Mouse (Mus musculus): Measurements from ENCODE around the gene Nrxn3. TPM values are rescaled to one million over a fixed set of nuclear protein-coding genes. Genes with fewer than 3 reads are reported as not detected.

Gene Nrxn3
- polyA plus RNA-seq, 1 experiment from 2014 or later: 94.3 TPM

DNA sequence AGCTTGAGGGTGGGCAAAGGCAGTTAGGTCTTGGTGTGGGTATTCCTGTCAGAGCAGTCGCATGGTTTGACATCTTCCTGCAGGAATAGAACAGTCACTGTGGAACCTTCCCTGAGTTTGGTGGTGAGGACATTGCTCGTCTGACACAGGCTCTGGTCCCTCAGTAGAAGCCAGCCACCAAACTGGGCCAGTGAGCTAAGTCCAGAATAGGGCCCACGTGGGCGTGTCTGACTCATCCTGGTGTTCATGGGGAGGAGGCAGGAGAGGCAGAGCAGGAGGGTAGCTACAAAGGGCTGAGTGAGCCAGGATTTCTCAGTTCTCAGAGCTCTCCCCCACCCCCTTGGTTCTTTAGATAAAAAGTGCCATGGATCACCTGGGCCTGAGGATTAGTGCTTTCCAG is 15.9 kb downstream of the Nrxn3 start:
- no peaks in the 10 kb centered on the region for H3K27me3 ChIP-seq (replicated peaks)
- no peaks in the 10 kb centered on the region for H3K36me3 ChIP-seq (replicated peaks)
- ATAC-seq (replicated peaks): no peak
- no peak overlapping the region for H3K4me3 ChIP-seq
- 75% methylated on average over 4 of the region's 4 CpGs for WGBS
- H3K27ac ChIP-seq: no peak overlapping the region
- H3K4me1 ChIP-seq: no peaks in the 10 kb centered on the region
- H3K9me3 ChIP-seq: no peaks in the 10 kb centered on the region
- H3K4me2 ChIP-seq: no peak overlapping the region
- no peak overlapping the region for H3K9ac ChIP-seq

DNA sequence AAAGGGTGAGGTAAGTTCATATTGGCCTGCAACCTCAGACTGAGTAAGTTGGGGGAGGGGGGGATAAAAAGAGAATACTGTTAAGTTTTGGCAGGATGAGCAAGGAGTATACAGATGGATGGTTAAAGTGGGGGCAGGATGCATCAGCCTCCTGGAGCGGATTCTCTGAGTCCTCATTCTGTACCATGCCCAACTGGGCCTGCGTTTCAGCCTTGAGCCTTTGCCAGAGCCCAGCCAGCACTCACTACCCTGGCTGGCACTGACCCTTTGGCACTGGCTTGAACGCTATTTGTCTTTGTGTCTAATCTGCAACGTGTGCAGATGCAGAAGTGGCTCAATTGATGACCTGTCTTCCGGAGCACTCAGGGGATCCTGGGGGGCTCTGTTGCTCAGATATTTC is 24.1 kb downstream of the Nrxn3 start:
- 80% methylated on average over 5 of the region's 5 CpGs for WGBS
- Histone ChIP-seq H3K27me3 (replicated peaks) (no peaks in the 10 kb centered on the region), H3K36me3 (replicated peaks) (no peaks in the 10 kb centered on the region), H3K4me3 (no peak overlapping the region), H3K4me1 (no peaks in the 10 kb centered on the region), H3K9ac (no peak overlapping the region), H3K27ac (no peak overlapping the region), H3K4me2 (no peak overlapping the region), H3K9me3 (no peaks in the 10 kb centered on the region)
- no peak for ATAC-seq (replicated peaks)

DNA sequence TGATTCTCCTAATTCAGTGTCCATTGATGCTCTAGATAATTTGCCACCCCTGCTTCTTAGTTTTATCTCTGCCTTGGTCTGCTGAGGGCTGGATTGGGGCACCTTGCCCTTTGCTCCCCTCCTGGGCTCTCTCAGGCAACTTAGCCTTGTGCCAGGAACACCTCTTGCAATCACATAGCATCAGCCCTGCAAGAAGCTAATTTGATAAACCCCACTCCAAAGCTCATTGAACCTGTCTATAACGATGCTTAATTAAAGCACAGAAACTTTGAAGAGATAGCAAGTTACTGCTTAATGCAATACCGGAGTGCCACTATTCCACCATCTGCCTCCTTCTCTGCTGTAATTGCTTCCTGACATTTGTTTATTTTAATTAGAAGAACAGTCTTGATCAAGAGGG is 42.1 kb downstream of the Nrxn3 start:
- no peaks in the 10 kb centered on the region for H3K9me3 ChIP-seq
- WGBS: 70% methylated on average over 2 of the region's 2 CpGs
- no peaks in the 10 kb centered on the region for H3K27me3 ChIP-seq (replicated peaks)
- H3K4me1 ChIP-seq: no peaks in the 10 kb centered on the region
- H3K9ac ChIP-seq: no peak overlapping the region
- no peak for ATAC-seq (replicated peaks)
- H3K4me3 ChIP-seq: no peak overlapping the region
- no peak overlapping the region for H3K27ac ChIP-seq
- no peak overlapping the region for H3K4me2 ChIP-seq
- no peaks in the 10 kb centered on the region for H3K36me3 ChIP-seq (replicated peaks)

DNA sequence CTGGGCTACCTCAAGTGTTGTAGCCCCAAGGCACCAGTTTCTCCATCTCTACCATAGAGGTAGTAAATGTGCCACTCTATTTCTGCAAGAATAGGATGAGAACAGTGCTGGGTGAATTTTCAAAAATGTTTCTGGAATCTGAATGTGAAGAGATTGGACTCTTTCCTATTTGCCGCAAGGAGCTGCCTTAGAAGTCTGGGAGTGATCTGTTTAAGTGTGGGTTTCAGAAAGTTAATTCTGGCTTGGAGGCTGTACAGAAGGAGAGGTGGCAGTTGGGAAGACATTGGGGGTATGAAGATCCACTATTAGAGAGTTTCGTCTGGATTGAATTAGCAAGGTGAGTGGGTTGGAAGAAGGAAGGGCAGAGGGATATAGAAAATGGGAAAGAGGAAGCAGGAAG is 52.0 kb downstream of the Nrxn3 start:
- WGBS: 93% methylated on average over 2 of the region's 2 CpGs
- no peaks in the 10 kb centered on the region for H3K36me3 ChIP-seq (replicated peaks)
- H3K9me3 ChIP-seq: no peaks in the 10 kb centered on the region
- no peak overlapping the region for H3K27ac ChIP-seq
- no peak for ATAC-seq (replicated peaks)
- H3K4me2 ChIP-seq: no peak overlapping the region
- H3K4me3 ChIP-seq: no peak overlapping the region
- no peaks in the 10 kb centered on the region for H3K4me1 ChIP-seq
- no peaks in the 10 kb centered on the region for H3K27me3 ChIP-seq (replicated peaks)
- no peak overlapping the region for H3K9ac ChIP-seq

DNA sequence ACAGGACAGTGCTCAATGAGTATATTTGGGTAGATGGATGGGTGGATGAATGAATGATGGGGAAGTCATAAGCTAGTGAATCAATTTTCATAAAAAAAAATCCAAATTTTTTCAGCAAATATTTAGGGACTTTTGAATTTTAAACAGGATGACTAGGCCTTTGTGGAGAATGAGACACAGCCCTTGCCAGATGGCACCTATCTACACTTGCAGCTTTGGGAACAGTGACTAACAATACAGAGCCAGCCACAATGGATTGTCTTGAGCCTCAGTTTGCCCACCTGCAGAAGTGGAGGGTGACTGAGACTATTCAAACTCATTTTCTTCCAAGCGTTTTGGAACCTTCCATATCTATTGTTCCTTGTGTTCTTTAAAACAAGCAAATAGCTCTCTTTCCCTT is 55.4 kb downstream of the Nrxn3 start:
- no peak overlapping the region for H3K4me2 ChIP-seq
- no peak overlapping the region for H3K9ac ChIP-seq
- WGBS: 89% methylated on average over 1 of the region's 1 CpGs
- no peaks in the 10 kb centered on the region for H3K36me3 ChIP-seq (replicated peaks)
- no peak overlapping the region for H3K4me3 ChIP-seq
- no peak overlapping the region for H3K27ac ChIP-seq
- no peaks in the 10 kb centered on the region for H3K4me1 ChIP-seq
- no peaks in the 10 kb centered on the region for H3K9me3 ChIP-seq
- no peaks in the 10 kb centered on the region for H3K27me3 ChIP-seq (replicated peaks)
- no peak for ATAC-seq (replicated peaks)

DNA sequence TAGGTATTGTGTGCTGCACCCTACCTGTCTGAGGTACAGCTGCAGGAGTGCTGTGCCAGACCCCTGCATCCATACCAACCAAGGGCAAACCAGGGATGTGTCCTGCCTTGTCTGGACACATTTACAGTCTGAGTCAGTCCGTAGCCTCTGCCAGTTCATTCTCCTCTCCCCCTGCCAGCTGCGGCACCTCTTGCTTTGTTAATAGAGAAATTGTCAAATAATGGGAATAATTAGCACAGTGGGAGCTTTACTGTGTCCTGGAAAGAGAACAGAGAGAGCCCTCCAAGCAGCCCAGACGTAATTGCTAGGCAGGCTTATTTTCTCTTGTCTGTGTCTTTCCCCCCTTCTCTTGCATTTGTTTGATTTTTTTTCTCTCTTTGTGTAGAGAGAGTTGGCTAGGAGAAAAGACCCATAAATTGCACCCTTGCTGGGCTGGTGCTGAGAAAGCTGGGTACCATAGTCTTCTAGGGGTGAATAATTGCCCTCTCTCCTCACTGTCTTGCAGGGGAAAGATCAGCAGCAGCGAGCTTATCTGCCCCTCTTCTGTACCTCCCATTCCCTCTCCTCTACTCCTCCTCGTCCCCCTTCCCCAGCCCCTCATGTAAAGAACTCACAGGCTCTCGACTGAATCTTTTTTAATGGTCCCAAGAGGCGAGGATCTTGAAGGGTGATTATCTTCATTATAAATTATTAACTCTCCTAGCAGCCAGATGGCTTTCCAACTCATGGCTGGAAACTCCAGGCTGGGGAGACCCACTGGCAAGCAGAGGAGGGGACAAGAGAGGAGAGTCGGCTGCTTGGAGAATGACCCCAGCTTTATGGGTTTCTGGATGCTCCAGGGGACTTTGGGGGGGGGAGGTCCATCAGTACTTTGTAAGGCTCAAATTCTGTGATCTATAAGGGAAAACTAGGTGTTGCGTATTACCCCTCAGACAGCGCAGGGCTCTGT is 61.8 kb downstream of the Nrxn3 start:
- Histone ChIP-seq H3K4me1 (peaks cover 12% of the 10 kb centered on the region), H3K4me2 (no peak overlapping the region), H3K36me3 (replicated peaks) (no peaks in the 10 kb centered on the region), H3K27me3 (replicated peaks) (no peaks in the 10 kb centered on the region), H3K4me3 (no peak overlapping the region), H3K9ac (no peak overlapping the region), H3K9me3 (no peaks in the 10 kb centered on the region), H3K27ac (peak overlapping the region; percentile 66)
- peak; percentile 79 for ATAC-seq (replicated peaks)
- 29% methylated on average over 10 of the region's 10 CpGs for WGBS

DNA sequence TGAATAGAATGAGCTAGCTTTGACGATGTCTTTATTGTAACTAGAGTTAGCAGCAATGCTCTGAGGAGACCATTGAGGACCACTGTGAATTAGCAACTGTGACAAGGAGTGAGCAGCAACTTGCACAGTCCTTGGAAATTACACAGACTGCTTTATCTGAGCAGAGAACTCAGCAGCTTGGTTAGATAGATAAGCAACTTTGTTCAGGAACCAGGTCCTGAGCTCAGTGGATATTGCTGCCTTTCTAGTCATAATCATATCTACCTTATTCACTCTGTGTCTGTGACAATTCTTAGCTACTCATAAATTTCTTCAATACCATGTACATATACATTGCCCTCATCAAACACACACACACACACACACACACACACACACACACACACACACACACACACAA is 70.6 kb downstream of the Nrxn3 start:
- no peaks in the 10 kb centered on the region for H3K27me3 ChIP-seq (replicated peaks)
- no peak overlapping the region for H3K4me3 ChIP-seq
- H3K4me1 ChIP-seq: no peaks in the 10 kb centered on the region
- no peaks in the 10 kb centered on the region for H3K36me3 ChIP-seq (replicated peaks)
- 88% methylated on average over 1 of the region's 1 CpGs for WGBS
- H3K27ac ChIP-seq: no peak overlapping the region
- no peak overlapping the region for H3K9ac ChIP-seq
- no peak for ATAC-seq (replicated peaks)
- H3K4me2 ChIP-seq: no peak overlapping the region
- H3K9me3 ChIP-seq: no peaks in the 10 kb centered on the region

DNA sequence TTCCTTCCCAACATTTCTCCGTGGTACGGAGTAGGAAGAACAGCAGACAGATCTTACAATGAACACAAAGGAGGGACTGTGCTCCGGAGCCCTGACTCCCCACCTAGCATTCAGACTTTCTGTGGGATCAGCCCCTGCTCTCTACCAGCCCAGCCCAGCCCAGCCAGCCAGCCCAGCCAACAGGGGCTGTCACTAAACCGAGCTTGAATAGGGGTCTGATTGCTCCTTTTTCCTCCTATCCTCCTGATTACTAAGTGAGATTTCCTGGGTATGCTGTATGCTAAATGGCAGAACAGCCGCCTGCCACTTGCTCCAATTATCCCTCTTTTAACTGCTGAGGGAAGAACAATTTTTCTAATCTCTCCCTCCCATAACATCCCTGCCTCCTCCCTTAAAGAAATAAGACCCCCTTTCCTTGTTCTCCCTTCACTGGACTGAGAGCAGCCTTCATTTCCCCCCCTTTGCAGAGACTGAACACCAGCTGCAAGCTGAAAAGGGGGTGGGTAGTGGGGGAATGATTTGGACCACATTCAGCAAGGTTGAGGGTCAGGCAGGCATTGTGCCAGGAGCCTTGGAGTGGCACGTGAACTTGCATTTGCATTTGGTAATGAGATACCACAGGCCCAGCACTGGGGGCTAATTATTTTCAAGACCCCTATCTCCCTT is 78.4 kb downstream of the Nrxn3 start:
- no peaks in the 10 kb centered on the region for H3K27me3 ChIP-seq (replicated peaks)
- H3K4me1 ChIP-seq: peaks cover 21% of the 10 kb centered on the region
- ATAC-seq (replicated peaks): peak; percentile 92
- no peak overlapping the region for H3K9ac ChIP-seq
- peak overlapping the region; percentile 6; the same call in 1 of the 2 replicates for H3K4me2 ChIP-seq
- H3K27ac ChIP-seq: peak overlapping the region; percentile 70
- no peaks in the 10 kb centered on the region for H3K36me3 ChIP-seq (replicated peaks)
- H3K4me3 ChIP-seq: no peak overlapping the region
- under 1% methylated on average over 6 of the region's 6 CpGs for WGBS
- H3K9me3 ChIP-seq: no peaks in the 10 kb centered on the region

DNA sequence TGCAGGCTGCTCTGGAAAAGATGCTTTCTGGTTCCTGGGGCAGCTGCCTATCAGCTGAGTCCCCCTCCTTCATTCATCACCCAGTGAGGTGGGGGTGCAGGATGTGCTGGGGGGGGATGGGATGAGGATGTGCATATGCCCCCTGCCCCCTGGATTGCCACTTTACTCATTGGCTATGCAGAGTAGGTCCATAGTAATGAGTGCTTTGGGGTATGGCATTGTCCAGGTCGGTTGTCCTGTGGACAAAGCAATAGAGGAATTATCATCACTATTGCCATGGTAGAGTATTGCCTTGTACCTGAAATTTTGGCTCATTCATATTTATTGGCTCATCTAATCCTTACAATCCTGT is 79.0 kb downstream of the Nrxn3 start:
- no peak overlapping the region for H3K4me2 ChIP-seq
- H3K4me3 ChIP-seq: no peak overlapping the region
- no peaks in the 10 kb centered on the region for H3K36me3 ChIP-seq (replicated peaks)
- peaks cover 21% of the 10 kb centered on the region for H3K4me1 ChIP-seq
- no peaks in the 10 kb centered on the region for H3K9me3 ChIP-seq
- peak overlapping the region; percentile 70 for H3K27ac ChIP-seq
- H3K9ac ChIP-seq: no peak overlapping the region
- no peaks in the 10 kb centered on the region for H3K27me3 ChIP-seq (replicated peaks)
- ATAC-seq (replicated peaks): no peak; the same call in 1 of the 2 replicates
- 10% methylated on average over 1 of the region's 1 CpGs for WGBS

DNA sequence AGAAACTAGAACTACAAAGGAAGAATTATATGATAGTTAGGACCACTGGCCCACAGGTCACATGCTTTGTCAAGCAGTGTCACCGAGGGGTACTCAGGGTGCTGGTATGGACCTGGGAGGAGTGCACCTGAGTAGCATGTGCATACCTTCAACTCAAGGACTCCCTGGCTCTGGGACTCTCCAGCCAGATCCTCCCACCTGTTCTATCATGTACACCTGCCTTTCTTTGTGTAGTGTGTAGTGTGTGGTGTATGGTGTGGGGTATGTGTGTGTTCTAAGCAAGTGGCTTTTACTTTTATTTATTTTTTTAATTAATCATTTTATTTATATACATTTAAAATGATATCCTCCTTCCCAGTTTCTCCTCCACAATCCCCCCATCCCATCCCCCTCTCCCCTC is 86.3 kb downstream of the Nrxn3 start:
- Histone ChIP-seq H3K27me3 (replicated peaks) (no peaks in the 10 kb centered on the region), H3K4me3 (no peak overlapping the region), H3K4me1 (peaks cover 5% of the 10 kb centered on the region; the same call in 1 of the 2 replicates), H3K9ac (no peak overlapping the region), H3K4me2 (no peak overlapping the region), H3K27ac (no peak overlapping the region), H3K9me3 (no peaks in the 10 kb centered on the region), H3K36me3 (replicated peaks) (no peaks in the 10 kb centered on the region)
- WGBS: 88% methylated on average over 1 of the region's 1 CpGs
- no peak for ATAC-seq (replicated peaks)

DNA sequence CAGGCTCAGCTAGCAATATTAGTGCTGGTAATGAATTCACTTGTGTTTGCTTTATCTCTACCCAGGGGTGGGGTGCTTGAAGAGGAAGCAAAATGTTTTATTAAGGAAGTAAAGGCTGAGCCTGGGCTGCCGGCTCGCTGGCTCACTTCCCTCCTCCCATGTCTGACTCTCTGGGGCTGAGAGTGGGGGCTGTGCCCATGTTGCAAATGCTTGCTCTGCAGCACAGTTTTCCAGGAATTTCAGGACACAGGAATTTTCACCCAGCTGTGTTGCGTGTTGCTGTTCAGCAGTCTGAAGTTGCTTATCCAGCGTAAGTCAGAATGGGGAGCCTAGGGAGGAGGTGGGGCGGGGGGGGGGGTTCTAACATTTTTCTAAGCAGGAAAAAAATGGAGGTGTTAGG is 89.5 kb downstream of the Nrxn3 start:
- ATAC-seq (replicated peaks): peak; percentile 82
- WGBS: 49% methylated on average over 5 of the region's 5 CpGs
- no peak overlapping the region for H3K27ac ChIP-seq

DNA sequence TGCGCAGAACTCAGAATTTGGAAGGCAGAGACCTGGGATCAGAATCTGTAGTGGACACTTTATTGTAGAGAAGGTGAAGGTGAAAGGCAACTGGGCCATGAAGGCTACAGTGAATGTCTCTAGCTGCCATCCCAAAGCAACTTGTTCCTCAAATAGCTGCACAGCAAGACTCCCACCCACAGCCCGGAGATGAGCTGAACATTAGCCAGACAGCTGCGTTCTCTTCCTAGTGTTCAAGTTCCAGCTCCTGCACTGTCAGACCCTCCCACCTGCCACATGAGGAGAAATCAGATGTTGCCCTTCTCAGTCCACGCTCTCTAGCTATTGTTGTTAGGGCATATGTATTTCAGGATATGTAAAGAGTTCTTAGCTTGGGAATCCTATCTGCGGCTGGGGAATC is 94.2 kb downstream of the Nrxn3 start:
- Histone ChIP-seq H3K4me3 (no peak overlapping the region), H3K27me3 (replicated peaks) (no peaks in the 10 kb centered on the region), H3K4me1 (peaks cover 23% of the 10 kb centered on the region), H3K4me2 (no peak overlapping the region), H3K36me3 (replicated peaks) (no peaks in the 10 kb centered on the region), H3K9ac (no peak overlapping the region), H3K27ac (no peak overlapping the region), H3K9me3 (no peaks in the 10 kb centered on the region)
- WGBS: 81% methylated on average over 5 of the region's 5 CpGs
- no peak for ATAC-seq (replicated peaks)

More for the DNA sequence above, 89.5 kb downstream of the Nrxn3 start:
- no peaks in the 10 kb centered on the region for H3K36me3 ChIP-seq (replicated peaks)
- H3K4me2 ChIP-seq: no peak overlapping the region
- H3K9ac ChIP-seq: no peak overlapping the region
- H3K27me3 ChIP-seq (replicated peaks): no peaks in the 10 kb centered on the region
- no peak overlapping the region for H3K4me3 ChIP-seq
- H3K9me3 ChIP-seq: no peaks in the 10 kb centered on the region
- peaks cover 5% of the 10 kb centered on the region; the same call in 1 of the 2 replicates for H3K4me1 ChIP-seq

Measured in midbrain, embryonic 15.5 days (tissue).